Mouse (Mus musculus) heart, postnatal 4 days (tissue): Measurements from ENCODE around the gene Gm12248. TPM values are rescaled to one million over a fixed set of nuclear protein-coding genes. Genes with fewer than 3 reads are reported as not detected.
"Not testable (repeated sequence)": the region's sequence is repeated elsewhere in the genome, so short reads cannot be mapped to it uniquely, and the experiment has no call there.

Source experiments
- DNase-seq: peaks from one replicate; pipeline ENCODE4 v3.0.0; 2021
- total RNA-seq, 2 experiments: library from RNA; stranded (reverse); gene quantifications; 2 replicates each; pipeline ENCODE4 v1.2.3; 2021

Gm12248 gene
- total RNA-seq, 2 experiments from 2014 or later = not detected

- DNase-seq = no peak
Measured at GRCm38 (mm10) chr11:58102146-58102545, 9.2 kb upstream of the Gm12248 start.

GRCm38 (mm10) chr11:58101194-58101720 is 8.3 kb upstream of the Gm12248 start:
- no peak for DNase-seq

DNA sequence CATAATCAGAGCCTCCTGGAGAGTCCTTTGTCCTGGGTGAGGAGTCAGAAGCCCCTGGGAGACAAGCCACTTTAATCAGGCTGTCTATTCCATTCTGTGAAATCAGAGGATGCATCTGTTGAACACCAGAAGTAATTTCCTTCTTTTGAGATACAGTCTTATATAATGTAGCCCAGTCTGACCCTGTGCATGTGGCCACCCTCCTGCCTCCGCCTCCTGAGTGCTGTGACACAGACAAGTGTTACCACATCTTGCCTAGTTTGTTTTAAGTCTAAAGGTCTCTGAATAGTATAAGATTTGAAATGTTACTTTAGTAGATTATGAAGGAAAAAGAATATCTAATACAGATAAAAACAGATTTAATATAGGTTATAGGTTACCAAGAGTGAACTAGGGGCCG is 7.1 kb upstream of the Gm12248 start:
- no peak for DNase-seq

DNA sequence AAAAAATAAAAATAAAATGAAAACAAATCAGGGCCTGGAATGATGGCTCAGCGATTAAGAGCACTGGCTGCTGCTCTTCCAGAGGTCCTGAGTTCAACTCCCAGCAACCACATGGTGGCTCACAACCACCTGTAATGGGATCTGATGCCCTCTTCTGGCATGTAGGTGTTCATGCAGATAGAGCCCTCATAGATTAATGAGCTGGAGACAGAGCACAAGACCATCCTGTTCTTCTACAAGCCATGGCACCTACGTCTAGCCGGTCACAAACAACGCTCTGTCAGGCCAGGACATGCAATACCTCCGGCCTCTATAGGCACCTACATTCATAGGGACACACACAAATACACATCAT is 5.4 kb upstream of the Gm12248 start:
- DNase-seq = not testable (repeated sequence)

- no peak for DNase-seq
Measured at GRCm38 (mm10) chr11:58097621-58098365, 4.9 kb upstream of the Gm12248 start.

DNA sequence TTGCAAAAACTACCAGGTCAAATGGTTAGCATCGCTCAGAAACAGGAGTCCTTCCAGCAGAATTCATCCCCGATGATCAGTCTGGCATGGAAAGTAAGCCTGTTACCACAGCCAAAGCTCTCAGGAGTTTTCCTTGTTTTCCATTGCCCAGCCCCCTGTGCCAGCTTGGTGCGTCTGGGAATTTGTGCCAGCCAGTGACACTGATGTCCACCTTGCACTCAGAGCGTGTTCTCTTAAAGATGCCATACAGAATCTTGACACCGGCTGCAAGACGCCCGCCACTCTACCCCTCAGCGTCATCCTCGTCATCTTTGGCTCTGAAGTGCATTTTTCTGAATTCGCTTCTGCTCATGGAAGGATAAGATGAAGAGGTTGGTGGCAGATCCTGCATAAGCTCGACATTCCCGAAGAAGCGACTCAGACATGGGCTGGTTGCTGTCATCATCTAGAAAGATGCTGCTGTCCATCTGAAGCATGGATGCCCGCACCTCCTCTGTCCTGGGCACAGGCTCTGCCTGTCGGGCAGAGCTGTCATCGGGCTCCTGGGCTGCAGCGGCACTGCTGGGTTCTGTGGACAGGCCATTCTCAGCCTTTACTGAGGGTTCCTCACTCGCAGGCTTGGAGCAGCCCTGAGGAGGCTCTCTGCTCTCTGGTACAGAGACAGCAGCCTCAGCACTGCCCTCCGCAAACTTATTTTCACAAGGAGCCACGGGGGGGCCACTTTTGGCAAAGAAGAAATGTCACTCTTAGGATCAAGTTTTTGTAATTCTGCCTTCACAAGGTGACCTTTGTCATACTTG is 4.1 kb upstream of the Gm12248 start:
- DNase-seq = no peak

DNA sequence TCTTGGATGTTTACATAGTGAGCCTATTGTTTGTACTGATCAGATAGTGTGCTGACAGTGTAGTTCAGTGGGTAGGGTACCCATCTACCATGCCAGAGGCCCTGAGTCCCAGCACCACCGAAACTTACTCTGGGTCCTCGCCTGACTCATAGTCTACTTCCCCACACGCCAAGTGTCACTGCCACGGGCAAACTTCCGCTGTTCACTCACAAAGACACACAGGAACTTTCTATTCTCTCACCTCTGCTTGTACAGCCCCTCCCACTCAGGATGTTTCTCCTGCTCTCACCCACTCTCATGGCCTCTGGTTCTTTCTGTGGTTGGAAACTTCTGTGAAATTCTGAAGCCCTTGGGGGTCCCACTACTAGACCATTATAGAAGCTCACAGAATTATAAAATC is 3.2 kb upstream of the Gm12248 start:
- no peak for DNase-seq

DNA sequence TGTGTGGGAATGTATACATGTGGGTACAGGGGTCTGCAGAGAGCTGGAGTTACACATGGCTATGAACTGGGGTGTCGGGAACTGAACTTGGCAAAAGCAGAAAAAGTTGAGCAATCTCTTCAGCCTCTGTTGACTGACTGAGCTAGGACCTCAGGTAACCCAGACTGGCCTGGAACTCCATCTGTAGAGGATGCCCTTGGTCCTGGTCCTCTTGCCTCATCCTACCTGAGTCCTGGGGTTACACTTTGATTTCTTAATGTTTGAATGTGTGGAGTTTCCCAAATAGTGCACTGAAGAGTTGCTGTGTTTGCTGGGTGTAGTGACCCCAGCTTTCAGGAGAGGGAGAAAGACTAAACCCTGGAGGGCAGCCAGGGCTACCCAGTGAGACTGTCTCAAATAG is 2.6 kb upstream of the Gm12248 start:
- no peak for DNase-seq

DNA sequence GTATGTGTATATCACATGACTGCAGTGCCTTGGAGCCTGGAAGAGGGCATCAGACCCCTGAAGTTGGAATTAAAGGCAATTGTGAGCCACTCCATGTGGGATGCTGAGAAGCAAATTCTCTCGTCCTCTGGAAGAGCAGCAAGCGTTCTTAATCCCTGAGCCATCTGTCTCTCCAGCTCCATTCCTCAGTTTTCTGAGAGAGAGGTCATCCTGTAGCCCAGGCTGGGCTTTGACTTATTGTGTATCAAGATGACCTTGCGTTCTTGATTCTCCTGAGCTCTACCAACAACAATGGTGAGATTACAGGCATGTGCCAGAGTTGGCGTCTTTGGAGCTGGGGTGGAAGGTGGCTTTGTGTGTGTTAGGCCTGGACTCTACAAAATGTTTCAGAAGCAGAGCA is 1.8 kb upstream of the Gm12248 start:
- DNase-seq = no peak

- no peak for DNase-seq
Measured at GRCm38 (mm10) chr11:58092541-58092940, 393 bp downstream of the Gm12248 start.

DNA sequence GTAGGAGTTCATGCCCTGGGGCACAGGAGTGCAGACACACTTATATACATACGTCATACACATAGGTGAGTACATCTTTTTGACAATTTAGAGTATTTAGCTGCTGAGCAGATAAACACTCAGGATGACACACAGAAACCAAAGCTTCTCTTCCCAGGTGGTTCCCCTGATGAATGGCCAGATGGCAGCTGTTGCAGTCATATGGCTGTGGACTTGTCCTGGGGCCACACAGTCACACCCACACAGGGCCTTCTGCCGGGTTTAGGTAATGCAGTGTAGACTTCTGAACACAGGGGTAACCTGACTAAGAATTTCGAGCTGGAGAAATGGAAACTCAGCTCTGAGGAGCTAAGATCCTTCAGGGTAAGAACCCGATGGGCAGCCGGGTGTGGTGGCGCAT is 11.2 kb downstream of the Gm12248 start:
- DNase-seq = no peak

DNA sequence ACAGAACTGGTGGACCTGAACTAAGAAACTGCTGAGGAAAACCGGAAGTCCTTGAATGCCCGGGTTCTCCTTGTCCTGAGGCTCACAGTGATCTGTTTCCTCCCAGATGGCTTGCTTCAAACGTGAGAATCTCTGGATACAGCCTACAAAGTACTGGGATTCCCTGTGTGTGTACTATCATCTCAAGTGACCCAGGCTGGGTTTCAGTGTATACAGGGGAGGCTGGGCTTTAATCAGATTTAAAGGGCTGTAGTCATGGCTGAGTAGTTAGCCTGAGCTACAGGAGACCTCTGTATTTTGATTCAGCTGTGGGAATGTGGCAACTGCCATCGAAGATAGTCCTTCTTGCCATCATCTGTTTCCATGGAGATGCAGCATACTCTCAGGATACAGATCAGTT is 15.7 kb downstream of the Gm12248 start:
- no peak for DNase-seq

- DNase-seq = no peak
Measured at GRCm38 (mm10) chr11:58072978-58073377, 20.0 kb downstream of the Gm12248 start.

- DNase-seq = no peak
Measured at GRCm38 (mm10) chr11:58065025-58065424, 27.9 kb downstream of the Gm12248 start.

DNA sequence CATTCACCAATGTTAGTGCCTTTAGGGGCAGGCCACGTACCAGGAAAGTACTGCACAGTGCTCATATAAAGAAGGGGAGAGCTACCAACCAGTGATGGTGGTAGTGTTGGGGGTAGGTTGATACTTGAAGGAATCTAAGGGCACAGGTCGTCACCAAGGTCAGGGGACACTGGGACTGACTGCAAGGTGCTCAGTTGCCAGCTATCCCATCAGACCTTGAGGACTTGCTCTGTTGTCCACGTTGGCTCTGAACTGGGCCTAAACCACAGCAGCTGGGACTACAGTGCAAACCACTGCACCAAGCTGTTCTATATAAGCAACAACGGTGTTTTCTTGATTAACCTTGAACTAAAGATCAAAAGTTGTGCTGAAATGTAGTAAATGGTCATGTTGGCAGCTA is 30.3 kb downstream of the Gm12248 start:
- DNase-seq = no peak

DNA sequence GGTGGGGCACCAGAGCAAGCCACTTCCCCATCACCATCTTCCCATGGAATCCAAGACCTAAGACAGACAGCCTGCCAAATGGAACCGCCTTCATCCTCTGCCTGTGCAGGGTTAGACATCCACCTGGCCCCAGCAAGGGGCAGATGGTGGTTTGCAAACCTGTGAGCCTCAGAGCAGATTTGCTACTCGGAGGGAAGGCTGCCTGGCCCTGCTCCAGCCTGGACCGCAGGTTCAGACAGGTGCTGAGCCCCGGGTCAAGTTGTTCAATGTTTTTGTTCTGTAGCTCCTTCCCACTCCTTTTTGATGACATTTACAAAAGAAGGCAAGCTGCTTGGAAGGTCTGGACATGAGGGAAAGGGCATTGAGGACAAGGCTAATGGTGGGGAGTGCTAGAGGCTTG is 31.7 kb downstream of the Gm12248 start:
- not testable (repeated sequence) for DNase-seq

- not testable (repeated sequence) for DNase-seq
Measured at GRCm38 (mm10) chr11:58059752-58060151, 33.2 kb downstream of the Gm12248 start.

- DNase-seq = peak; percentile 65
Measured at GRCm38 (mm10) chr11:58057455-58057854, 35.5 kb downstream of the Gm12248 start.

DNA sequence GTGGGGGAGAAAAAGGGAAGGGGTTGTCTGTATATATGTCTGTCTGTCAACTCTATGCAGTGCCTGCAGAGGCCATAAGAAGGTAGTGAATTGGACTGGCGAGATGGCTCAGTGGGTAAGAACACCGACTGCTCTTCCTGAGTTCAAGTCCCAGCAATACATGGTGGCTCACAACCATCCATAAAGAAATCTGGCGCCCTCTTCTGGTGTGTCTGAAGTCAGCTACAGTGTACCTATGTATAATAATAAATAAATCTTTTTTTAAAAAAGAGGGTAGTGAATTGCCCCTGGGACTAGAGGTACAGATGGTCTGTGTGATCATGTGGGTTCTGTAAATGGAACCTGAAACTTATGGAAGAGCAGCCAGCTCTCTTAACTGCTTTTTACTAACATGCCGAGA is 46.5 kb downstream of the Gm12248 start:
- peak; percentile 21 for DNase-seq

DNA sequence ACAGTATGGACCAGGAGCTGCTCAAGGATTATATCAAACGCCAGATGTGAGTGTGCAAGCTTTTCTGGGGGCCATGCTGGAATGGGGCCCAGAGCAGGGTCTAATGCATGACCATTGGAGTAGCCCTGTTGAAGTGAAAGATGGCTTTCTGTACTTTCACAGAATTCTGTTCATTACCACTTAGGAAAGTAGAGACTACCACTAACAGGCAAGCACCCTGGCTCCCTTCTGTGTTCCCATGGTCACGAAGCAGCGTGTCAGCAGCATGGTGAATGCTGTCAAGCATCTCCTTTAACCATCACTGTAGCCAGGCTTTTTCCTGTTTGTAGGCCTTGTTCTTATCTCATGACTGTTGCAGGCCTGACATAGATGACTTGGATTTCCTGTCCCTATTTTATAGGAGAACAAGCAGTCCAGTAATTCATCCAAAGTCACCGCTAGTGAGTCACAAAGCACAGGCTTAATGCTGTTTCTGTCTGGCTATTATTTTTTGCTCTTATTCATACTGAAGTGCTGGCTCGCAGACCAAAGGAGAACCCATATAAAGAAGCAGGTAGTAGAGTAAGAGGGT is 50.0 kb downstream of the Gm12248 start:
- DNase-seq = no peak

DNA sequence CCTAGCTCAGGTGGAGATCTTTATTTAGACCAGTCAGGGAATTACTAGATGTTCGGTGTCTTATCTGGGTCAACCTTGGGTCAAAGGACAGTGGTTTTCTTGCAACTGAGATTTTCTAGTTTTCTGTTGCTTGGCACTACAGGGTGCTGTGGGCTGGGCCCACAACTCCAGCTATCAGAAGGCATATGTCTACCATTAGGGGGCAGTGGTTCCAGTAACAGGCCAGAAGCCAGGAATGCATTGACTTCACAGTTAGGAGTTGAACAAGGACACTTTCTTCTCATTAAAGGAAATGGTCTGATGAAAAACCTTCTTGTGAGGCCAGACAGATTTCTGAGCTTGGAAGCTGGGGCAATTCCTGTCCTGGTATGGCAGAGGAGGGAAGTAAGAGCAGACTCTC is 53.9 kb downstream of the Gm12248 start:
- DNase-seq = peak; percentile 31

DNA sequence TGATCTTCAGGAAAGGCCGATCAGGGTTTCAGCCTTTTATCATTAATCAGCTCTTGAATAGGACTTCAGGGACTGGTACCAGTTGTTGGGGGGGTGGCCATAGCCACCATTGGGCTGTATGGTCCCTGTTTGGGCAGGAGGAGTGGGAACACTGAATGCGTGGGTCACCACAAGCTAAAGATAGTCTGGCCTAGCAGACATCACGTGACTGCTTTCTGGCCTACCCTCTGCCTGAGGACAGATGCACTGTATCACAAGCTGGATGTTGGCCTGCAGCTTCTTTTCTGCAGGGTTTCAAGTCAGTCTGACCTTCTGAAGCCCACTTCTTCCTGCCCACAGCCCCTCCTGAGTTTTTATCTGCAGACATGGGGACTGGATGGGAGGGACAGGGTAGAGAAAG is 59.3 kb downstream of the Gm12248 start:
- DNase-seq = peak; percentile 55

- DNase-seq = no peak
Measured at GRCm38 (mm10) chr11:58031176-58031575, 61.8 kb downstream of the Gm12248 start.
